Mouse (Mus musculus) testis, adult 2 months (tissue): ENCODE results near the gene Kctd17.

Experiments
- CTCF ChIP-seq: fragments of 200-500 bp; IDR thresholded peaks from 2 replicates; pipeline ENCODE4 v1.5.1; 2012; ENCODE audit warnings: low read depth, mild to moderate bottlenecking, inconsistent platforms, low read length, moderate library complexity; ENCODE audit not compliant: control insufficient read depth, insufficient read depth, insufficient replicate concordance
- POLR2A ChIP-seq: fragments of 200-500 bp; IDR thresholded peaks from 2 replicates; pipeline ENCODE4 v1.6.1; 2012; ENCODE audit warnings: low read depth, mild to moderate bottlenecking, inconsistent platforms, low read length, moderate library complexity; ENCODE audit not compliant: control insufficient read depth

DNA sequence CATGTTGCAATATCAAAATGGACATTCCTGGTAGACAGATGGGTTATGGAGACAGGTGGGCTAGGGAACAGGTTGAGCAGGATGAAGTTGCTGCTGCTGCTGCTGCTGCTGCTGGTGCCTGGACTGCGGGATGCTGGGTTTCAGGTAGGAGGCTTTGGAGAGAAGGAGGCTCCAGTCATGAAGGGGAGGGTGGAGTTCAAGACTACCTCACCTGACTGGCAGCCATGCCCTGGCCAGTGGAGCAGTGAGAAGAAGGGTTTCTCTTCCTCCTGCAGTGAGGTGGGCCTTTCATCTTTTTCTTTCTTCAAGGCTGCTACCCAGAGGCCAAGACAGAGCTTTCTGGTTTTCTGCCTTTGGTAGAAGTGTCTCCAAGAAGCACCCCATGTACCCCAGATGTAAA, 48.5 kb downstream of the Kctd17 start:
- TF ChIP-seq CTCF: no peak
- no peak for TF ChIP-seq POLR2A
